Mouse (Mus musculus) embryonic stem cell, embryonic (primary cell): ENCODE measurements at regions not wholly inside any gene's neighbourhood (a gene's known extent, or its start where the extent isn't known, plus 50 kb on each side); places are given as distances from the start of the nearest gene placed in this dataset.

ENCODE experiments used
- CTCF ChIA-PET, 4 experiments: fragments of 300-600 bp in 2 of 4; fragments of 350-600 bp in 2 of 4; sonication (Branson Sonifier 250); formaldehyde crosslinking; loops; one replicate each; lab custom pipeline; 2022; ENCODE audit warnings: inconsistent platforms in 2 of 4; lab: Charles Lee
- POLR2A ChIA-PET, 4 experiments: fragments of 300-600 bp in 2 of 4; fragments of 350-600 bp in 2 of 4; sonication (Branson Sonifier 250); formaldehyde crosslinking; loops; one replicate each; lab custom pipeline; 2022; ENCODE audit warnings: antibody characterized with exemption in 4 of 4, inconsistent platforms in 1 of 4; lab: Charles Lee

DNA sequence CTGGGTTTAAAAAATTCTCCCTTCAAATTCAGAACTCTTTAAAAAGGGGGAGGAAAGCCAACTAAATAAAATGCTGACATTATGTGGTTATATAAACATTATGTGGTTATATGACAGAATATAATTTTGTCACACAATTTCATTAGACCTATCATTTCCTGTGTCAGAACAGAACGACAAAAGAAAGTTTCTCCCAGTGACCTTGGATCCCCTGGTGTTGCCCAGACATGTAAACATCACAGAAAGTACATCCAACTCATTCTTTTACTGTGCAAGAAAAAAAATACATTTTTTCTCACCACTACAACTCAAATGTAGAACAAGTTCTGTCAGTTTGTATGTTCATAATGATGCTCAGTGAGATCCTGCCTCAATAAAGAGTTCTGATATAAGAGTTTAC, 793.3 kb upstream of the Mef2c start:
- CTCF ChIA-PET: no interaction called here
- POLR2A ChIA-PET: no interaction called here

DNA sequence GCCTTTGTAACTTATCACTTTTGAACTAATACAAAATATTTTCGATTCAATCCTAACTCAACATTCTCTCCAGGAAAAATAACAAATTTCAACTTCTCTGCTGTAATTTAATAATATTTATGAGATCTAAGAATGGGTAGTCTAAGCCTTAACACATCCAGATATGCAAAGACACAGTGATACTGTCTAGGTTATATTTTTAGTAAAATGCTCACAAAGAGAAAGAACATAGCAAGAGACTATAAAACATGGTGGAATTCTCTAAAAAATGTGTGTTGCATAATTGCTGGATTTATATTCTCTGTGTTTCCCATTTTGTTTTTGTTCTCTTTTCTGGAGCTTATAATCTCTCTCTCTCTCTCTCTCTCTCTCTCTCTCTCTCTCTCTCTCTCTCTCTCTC, 784.3 kb upstream of the Mef2c start:
- POLR2A ChIA-PET: no interaction called here
- CTCF ChIA-PET: interaction anchor here in 1 of 4 experiments (0.6 to 0.7 kb wide), 2 partner anchors 306 to 682 kb away, joined by 4 to 9 read pairs; no protein-coding TSS in a partner anchor
